Mouse (Mus musculus): ENCODE data around the gene Xpo1. TPM values are rescaled to one million over a fixed set of nuclear protein-coding genes. Genes with fewer than 3 reads are reported as not detected.
"Not testable (repeated sequence)": the region's sequence is repeated elsewhere in the genome, so short reads cannot be mapped to it uniquely, and the experiment has no call there.

The Xpo1 gene
- total RNA-seq, 2 experiments from 2014 or later: 38.0 to 50.6 TPM

- DNase-seq: no peak
Observed at GRCm38 (mm10) chr11:23298301-23298700, 42.5 kb downstream of the Xpo1 start.

- no peak for DNase-seq
Observed at GRCm38 (mm10) chr11:23299910-23300309, 44.1 kb downstream of the Xpo1 start.

- no peak for DNase-seq
Observed at GRCm38 (mm10) chr11:23303126-23303525, 47.3 kb downstream of the Xpo1 start.

DNA sequence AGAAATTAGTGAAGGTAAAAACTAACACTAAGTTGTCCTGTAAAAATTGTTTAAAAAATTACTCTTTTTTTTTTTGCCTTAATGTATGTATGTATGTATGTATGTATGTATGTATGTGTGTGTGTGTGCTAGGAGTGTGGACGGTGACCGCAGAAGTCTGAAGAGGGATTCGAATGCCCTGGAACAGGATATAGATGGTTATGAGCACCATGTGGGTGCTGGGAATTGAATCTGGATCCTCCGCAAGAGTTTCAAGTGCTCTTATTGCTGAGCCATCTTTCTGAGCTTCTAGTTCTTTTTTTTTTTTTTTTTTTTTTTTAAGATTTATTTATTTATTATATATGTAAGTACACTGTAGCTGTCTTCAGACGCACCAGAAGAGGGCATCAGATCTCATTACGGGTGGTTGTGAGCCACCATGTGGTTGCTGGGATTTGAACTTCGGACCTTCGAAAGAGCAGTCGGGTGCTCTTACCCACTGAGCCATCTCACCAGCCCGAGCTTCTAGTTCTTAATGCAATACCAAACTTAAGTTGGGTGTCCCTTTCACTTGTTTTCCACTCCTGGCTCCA, 49.3 kb downstream of the Xpo1 start:
- not testable (repeated sequence) for DNase-seq

GRCm38 (mm10) chr11:23305673-23306608, 50.1 kb downstream of the Xpo1 start:
- DNase-seq: peak; percentile 96

DNA sequence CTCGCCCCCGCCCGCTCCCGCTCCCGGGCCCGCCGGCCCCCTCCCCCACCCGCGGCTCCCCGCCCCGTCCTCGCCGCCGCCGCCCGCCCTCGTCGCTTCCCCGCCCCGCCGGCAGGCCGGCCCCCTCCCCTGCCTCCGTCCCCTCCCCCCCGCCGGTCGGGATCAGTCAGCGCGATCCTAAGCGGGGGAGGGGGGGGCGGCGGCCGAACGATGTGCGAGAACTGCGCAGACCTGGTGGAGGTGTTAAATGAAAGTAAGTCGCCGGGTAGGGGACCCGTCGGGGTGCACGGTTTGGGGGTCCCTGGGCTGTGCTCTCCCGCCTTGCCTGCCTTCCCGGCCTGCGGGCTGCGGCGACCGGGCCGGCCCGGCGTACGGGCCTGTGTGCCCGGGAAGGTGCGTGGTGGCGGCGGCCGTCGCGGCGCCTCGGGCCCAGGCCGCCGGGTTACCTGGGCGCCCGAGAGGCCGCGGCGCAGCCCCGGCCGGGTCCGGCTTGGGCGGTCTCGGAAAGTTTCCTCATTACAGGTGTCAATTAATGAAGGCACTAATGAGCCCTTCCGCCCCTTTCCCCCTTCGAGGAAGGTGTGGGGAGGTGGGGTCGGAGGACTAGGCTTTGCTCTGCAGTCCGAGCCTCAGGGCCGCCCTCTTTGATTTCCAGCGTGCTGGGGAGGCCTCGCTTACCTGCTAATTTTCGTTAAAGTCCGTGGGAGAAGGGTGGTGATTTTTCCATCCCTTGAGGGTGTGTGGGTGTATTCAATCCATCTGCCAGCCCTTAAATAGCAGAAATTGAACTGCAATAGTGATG, 51.1 kb downstream of the Xpo1 start, which contains the start of gene Usp34:
Usp34 (plus strand) TSS at position 132 of the 802 bp plus-strand sequence.
- DNase-seq: peak; percentile 78

DNA sequence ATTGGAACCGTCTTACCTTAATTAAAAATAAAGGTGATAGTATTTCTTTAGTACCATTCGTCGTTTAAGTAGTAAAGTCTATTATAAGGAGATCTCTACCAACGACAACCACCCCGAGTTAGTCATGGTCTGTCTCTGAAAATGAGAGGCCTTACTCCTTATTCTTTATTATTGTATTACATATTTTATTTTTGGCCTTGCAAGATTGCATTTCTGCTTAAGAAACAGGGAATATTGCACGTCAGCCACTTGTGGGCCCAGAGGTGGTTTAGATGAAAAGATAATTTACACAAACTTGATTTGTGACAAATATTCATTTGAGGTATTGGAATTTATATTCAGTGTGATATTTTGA, 51.7 kb downstream of the Xpo1 start:
- DNase-seq: no peak

DNA sequence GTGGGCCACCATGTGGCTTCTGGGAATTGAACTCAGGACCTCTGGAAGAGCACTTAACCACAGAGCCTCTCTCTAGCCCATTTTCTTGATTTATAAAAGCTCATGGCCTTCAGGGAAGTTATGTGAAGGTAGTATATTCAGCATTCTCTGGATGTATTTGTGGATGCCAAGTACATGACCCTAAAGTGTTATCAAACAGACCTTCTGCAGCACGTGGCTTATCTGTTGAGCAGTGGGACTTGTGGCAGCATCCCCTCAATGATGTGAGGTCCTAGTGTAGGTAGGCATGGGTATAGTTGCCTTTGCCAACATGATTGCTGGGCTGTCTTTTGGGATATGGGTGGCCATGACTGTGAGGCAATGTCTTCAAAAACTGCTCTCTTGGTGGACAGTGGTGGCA, 57.7 kb downstream of the Xpo1 start:
- DNase-seq: no peak

DNA sequence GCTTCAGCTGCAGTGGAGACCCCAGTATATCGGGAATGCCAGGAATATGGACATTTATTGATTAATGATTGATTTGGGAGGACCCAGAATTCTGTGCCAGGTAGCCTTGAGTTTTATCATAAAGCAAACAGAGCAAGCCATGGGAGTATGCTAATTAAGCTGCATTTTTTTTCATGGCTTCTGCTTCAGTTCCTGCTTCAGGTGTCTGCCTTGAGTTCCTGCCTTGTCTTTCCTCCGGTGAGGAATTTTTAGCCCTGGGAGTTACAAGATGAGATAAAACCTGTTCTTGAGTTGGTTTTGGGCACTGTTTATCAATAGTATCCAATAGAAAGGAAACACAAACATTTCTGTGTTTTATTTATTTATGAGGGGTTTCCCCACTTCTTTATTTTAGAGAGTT, 73.6 kb downstream of the Xpo1 start:
- DNase-seq: no peak

- no peak for DNase-seq
Observed at GRCm38 (mm10) chr11:23332136-23332535, 76.3 kb downstream of the Xpo1 start.

DNA sequence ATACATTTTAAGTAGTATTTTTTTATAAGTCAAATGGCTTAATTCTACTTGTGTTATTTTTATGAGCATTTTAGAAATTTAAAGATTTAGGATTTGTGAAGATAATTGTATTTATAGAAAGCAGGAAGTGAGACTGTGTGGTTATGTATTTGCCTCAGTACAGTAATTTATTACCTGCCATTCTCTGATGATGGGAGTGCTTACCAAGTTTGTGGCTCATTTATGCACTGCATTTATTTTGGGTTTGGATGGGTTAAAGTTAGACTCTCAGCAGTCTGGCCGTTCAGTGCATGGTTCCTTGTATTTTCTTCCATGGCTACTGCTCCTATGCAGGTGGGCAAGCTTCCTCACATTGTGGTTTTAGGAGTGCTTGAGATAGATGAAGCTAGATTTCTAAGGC, 79.3 kb downstream of the Xpo1 start:
- no peak for DNase-seq

Other genes with a start within 250 kb of the Xpo1 start
- 1 to 10 TPM; 2.7 to 3.3 TPM for gene Fam161a, start 248.5 kb upstream of the Xpo1 start, total RNA-seq (2021)
- gene Usp34, start 50.9 kb downstream of the Xpo1 start, total RNA-seq (2021): 10 to 100 TPM; 37.8 to 40.7 TPM
- gene Ahsa2, start 242.0 kb downstream of the Xpo1 start, total RNA-seq (2021): 10 to 100 TPM; 38.1 to 45.6 TPM